Mouse (Mus musculus) neural tube, embryonic 11.5 days (tissue): Measurements from ENCODE around the gene Spice1. TPM values are rescaled to one million over a fixed set of nuclear protein-coding genes. Genes with fewer than 3 reads are reported as not detected.

ENCODE experiments used
- ATAC-seq: fragments of 200-750 bp; cut with Nextera tagmentation; 2 replicates; pipeline ENCODE4 v1.8.0; 2017; ENCODE audit warnings: moderate number of reproducible peaks, mild to moderate bottlenecking, moderate TSS enrichment, moderate library complexity; ENCODE audit not compliant: insufficient read depth, low FRiP score, low TSS enrichment
- DNase-seq: peaks from one replicate; pipeline ENCODE4 v3.0.0-alpha.2; 2015; ENCODE audit warnings: low spot score
- H3K27ac ChIP-seq: fragments of 300-500 bp; sonication (generic); 2 replicates; pipeline ENCODE4 v1.5.1; 2014; ENCODE audit warnings: low read depth, mild to moderate bottlenecking, low read length
- H3K27me3 ChIP-seq: fragments of 300-500 bp; sonication (generic); 2 replicates; pipeline ENCODE4 v1.6.1; 2014; ENCODE audit warnings: mild to moderate bottlenecking, low read length, mixed read lengths; ENCODE audit not compliant: control insufficient read depth, insufficient read depth
- H3K36me3 ChIP-seq: fragments of 300-500 bp; sonication (generic); 2 replicates; pipeline ENCODE4 v1.6.1; 2014; ENCODE audit warnings: mild to moderate bottlenecking, low read length, moderate library complexity, mixed read lengths; ENCODE audit not compliant: control insufficient read depth, insufficient read depth
- H3K4me1 ChIP-seq: fragments of 300-500 bp; sonication (generic); 2 replicates; pipeline ENCODE4 v1.6.1; 2014; ENCODE audit warnings: low read length, mixed read lengths; ENCODE audit not compliant: control insufficient read depth, insufficient read depth
- H3K4me2 ChIP-seq: fragments of 300-500 bp; sonication (generic); 2 replicates; pipeline ENCODE4 v1.6.1; 2014; ENCODE audit warnings: low read depth, mild to moderate bottlenecking, moderate library complexity
- H3K4me3 ChIP-seq: fragments of 300-500 bp; sonication (generic); 2 replicates; pipeline ENCODE4 v1.5.1; 2014; ENCODE audit warnings: low read depth, low read length
- H3K9ac ChIP-seq: fragments of 300-500 bp; sonication (generic); 2 replicates; pipeline ENCODE4 v1.6.1; 2014; ENCODE audit warnings: mild to moderate bottlenecking, low read length
- H3K9me3 ChIP-seq: fragments of 300-500 bp; sonication (generic); 2 replicates; pipeline ENCODE4 v1.6.1; 2016; ENCODE audit warnings: low read length; ENCODE audit not compliant: control insufficient read depth
- WGBS: fragments of 180-500 bp; shearing (Covaris S2); extraction: QIAGEN DNeasy Blood & Tissue Kit; methylation state at CpG from one replicate; pipeline ENCODE4 v1.1.7; 2014; 5-methylcytosine and 5-hydroxymethylcytosine counted together
- polyA plus RNA-seq: library from polyadenylated mRNA; unstranded; fragments of >200 nt; fragmentation: Nextera tagmentation; extraction: Ambion mirVana; gene quantifications from 2 replicates; pipeline ENCODE4 v1.2.1, GENCODE M21; 2014

The Spice1 gene
- polyA plus RNA-seq, 1 experiment from 2014 or later, result 29.9 TPM

DNA sequence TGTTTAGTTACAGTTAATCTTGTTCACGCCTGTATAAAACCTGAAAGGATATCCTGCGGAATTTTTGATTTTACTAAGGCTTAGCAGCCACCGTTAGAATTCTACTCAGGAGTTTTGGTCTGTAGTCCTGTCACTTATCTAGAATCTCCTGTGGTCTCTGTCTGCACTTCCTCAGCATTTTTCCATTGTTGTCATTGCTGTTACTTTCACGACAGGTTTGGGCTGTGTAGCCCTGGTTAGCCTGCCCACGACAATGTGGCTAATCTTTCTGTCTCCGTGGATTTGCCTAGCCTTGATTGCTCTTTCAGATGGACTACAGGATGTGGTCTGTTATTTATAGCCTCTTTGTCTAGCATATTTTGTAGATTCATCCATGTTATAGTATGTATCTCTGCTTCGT is 9.4 kb downstream of the Spice1 start:
- DNase-seq (no peak), ATAC-seq (no peak)
- H3K36me3 ChIP-seq, result no peaks in the 10 kb centered on the region
- H3K9me3 ChIP-seq, result no peaks in the 10 kb centered on the region
- no peaks in the 10 kb centered on the region for H3K4me1 ChIP-seq
- H3K4me3 ChIP-seq, result no peak overlapping the region
- no peak overlapping the region for H3K4me2 ChIP-seq
- 82% methylated on average over 7 of the region's 7 CpGs for WGBS
- H3K27me3 ChIP-seq, result no peaks in the 10 kb centered on the region
- H3K27ac ChIP-seq, result no peak overlapping the region
- H3K9ac ChIP-seq, result no peak overlapping the region

DNA sequence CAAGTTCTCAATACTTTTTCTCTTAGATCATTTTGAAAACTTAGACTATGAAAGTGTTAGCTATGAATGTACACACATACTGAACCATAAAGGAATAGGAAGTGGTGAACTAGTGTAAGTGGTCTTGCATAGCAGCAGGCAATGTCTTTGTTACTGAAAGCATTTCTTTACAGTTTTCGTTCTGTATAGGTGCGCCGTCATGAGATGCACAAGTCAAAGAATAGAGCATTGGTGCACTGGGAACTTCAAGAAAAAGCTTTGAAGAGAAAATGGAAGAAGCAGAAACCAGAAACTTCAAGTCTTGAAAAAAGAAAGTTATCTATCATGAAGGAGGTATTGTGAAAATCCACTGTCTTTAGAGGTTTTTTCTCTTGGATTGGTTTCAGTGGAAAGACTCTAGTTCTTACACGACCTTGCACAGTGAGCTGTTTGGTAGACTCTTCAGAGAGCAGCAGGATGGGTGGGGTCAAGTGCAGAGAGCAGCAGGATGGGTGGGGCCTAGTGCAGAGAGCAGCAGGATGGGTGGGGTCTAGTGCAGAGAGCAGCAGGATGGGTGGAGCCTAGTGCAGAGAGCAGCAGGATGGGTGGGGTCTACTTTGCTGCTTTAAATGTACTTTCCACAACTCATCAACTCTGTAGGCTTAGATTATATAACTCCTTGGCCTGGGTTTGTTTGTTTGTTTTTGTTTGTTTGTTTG is 10.8 kb downstream of the Spice1 start:
- 80% methylated on average over 4 of the region's 4 CpGs for WGBS
- no peak overlapping the region for H3K4me3 ChIP-seq
- H3K9ac ChIP-seq, result no peak overlapping the region
- DNase-seq (peak; percentile 19), ATAC-seq (no peak)
- H3K27me3 ChIP-seq, result no peaks in the 10 kb centered on the region
- H3K4me1 ChIP-seq, result no peaks in the 10 kb centered on the region
- H3K4me2 ChIP-seq, result no peak overlapping the region
- H3K9me3 ChIP-seq, result no peaks in the 10 kb centered on the region
- no peaks in the 10 kb centered on the region for H3K36me3 ChIP-seq
- no peak overlapping the region for H3K27ac ChIP-seq

DNA sequence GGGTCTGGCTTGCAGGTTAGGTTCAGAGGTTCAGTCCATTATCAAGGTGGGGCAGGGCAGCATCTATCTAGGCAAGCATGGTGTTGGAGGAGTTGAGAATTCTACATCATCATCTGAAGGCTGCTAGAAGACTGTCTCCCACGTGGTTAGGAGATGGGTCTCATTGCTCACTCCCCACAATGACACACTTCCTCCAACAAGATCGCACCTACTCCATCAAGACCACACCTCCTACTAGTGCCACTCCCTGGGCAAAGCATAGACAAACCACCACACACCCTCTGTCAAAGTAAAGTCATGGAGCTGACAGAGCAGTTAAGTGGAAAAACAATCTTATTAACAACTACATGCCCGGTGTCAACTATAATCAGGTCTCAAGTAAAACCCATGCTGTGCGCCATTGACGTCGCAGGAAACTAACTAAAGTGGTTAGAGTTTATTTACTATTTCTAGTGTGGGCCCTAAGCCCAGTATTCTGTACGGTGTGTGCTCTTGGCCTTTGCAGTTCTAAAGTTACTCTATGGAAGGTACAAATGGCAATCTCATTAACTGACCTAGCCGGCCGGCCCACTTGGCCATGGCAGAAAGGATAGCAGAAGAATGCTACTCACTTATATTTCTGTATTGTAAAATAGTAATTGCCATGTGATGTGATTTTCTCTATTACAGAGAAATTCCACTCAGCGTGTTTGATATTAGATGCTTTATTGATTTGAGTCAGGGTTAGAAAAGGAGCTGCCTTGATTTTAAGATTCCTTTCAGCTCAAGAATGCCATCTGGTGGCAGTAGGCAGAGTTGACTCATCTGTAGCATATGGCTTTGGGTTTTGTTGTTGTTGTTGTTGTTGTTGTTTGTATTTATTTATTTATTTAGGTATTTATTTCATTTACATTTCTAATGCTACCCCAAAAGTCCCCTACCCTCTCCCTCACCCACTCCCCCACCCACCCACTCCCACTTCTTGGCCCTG is 15.3 kb downstream of the Spice1 start:
- ATAC-seq (no peak), DNase-seq (no peak)
- H3K9ac ChIP-seq, result no peak overlapping the region
- no peak overlapping the region for H3K27ac ChIP-seq
- H3K4me3 ChIP-seq, result no peak overlapping the region
- no peaks in the 10 kb centered on the region for H3K9me3 ChIP-seq
- H3K4me2 ChIP-seq, result no peak overlapping the region
- WGBS, result 86% methylated on average over 10 of the region's 10 CpGs
- H3K4me1 ChIP-seq, result no peaks in the 10 kb centered on the region
- H3K27me3 ChIP-seq, result no peaks in the 10 kb centered on the region
- H3K36me3 ChIP-seq, result no peaks in the 10 kb centered on the region

DNA sequence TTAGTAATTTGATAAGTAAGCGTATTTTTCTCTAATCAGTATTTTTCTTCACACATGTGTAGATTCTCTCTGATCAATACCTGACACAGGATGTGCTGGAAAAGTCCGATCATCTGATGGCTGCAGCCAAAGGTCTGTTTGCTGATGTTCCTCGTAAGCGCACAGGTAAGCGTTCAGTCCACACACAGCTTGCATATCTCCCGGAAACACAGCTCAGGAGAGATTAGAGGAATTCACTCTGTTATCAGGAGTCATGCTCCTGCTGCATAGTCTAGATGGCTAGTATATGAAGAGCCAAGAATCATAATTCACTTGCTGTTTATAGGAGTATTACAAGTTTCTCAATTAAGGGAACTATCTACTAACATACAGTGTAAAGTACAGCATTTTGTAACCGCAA is 18.6 kb downstream of the Spice1 start:
- Histone ChIP-seq H3K4me1 (no peaks in the 10 kb centered on the region), H3K27me3 (no peaks in the 10 kb centered on the region), H3K27ac (no peak overlapping the region), H3K36me3 (no peaks in the 10 kb centered on the region), H3K4me3 (no peak overlapping the region), H3K4me2 (no peak overlapping the region), H3K9ac (no peak overlapping the region), H3K9me3 (no peaks in the 10 kb centered on the region)
- DNase-seq (no peak), ATAC-seq (no peak)
- 96% methylated on average over 7 of the region's 7 CpGs for WGBS

DNA sequence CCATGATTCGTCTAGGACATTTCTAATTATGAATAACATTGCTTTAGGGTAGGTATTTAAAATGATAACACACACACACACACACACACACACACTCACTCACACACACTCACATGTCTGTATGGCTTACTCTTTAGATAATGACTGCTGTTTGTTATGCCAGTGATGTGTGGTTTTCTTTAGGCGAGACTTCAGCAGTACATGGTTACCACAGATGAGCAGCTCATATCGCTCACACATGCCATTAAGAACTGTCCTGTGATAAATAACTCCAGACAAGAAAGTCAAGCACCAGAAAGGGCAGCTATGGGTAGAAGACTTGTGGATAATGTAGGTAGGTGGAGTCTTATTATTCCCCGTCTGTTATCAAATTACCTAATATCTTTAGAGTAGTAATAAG is 28.5 kb downstream of the Spice1 start:
- H3K4me3 ChIP-seq, result no peak overlapping the region
- H3K27ac ChIP-seq, result no peak overlapping the region
- no peaks in the 10 kb centered on the region for H3K4me1 ChIP-seq
- H3K36me3 ChIP-seq, result peaks cover 4% of the 10 kb centered on the region
- no peak for ATAC-seq
- 93% methylated on average over 4 of the region's 4 CpGs for WGBS
- H3K4me2 ChIP-seq, result no peak overlapping the region
- H3K9ac ChIP-seq, result no peak overlapping the region
- no peak for DNase-seq
- no peaks in the 10 kb centered on the region for H3K9me3 ChIP-seq
- H3K27me3 ChIP-seq, result no peaks in the 10 kb centered on the region

DNA sequence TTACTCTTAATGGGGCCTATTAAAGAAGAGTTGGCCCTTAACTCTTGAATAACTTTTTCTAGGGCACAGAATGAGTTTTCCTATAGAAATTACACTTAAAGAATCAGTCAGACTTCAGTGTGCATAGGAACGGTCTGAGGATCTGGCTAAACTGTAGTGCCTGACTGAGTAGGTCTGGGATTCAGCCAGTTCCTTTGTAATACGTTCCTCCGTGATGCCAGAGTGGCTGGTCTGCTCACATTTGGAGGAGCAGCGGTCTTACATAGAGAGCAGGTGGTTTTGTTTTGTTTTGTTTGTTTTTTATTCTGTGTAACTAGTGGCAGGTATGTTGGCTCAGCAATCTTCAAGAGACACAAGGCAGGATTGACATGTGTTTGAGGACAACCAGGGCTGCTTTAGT is 33.1 kb downstream of the Spice1 start:
- DNase-seq (no peak), ATAC-seq (no peak)
- peaks cover 2% of the 10 kb centered on the region; the same call in 1 of the 2 replicates for H3K36me3 ChIP-seq
- WGBS, result 72% methylated on average over 4 of the region's 4 CpGs
- H3K4me1 ChIP-seq, result peaks cover 3% of the 10 kb centered on the region; the same call in 1 of the 2 replicates
- H3K9me3 ChIP-seq, result no peaks in the 10 kb centered on the region
- no peak overlapping the region for H3K27ac ChIP-seq
- H3K9ac ChIP-seq, result no peak overlapping the region
- no peak overlapping the region for H3K4me3 ChIP-seq
- H3K4me2 ChIP-seq, result no peak overlapping the region
- no peaks in the 10 kb centered on the region for H3K27me3 ChIP-seq

DNA sequence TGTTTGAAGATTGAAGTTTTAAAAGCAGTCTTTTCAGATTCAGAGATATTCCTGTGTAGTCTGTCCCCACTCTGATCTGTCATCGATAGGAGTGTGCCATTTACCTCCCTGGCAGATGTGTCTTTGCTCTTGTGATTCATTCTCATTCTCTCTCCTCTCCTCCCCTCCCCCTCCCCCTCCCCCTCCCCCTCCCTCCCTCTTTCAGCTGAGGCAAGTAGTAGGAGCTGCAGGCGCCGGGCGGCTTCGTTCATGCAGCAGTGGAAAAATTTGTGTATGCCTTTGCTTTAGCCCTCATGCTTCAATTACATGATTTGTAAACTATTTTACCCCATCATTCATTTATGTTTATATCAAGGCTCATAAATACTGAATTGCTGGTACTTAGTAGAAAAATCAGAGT is 34.7 kb downstream of the Spice1 start:
- 16% methylated on average over 3 of the region's 5 CpGs for WGBS
- DNase-seq (no peak), ATAC-seq (no peak)
- Histone ChIP-seq H3K27ac (no peak overlapping the region), H3K4me1 (peaks cover 3% of the 10 kb centered on the region; the same call in 1 of the 2 replicates), H3K4me3 (no peak overlapping the region), H3K9me3 (no peaks in the 10 kb centered on the region), H3K9ac (no peak overlapping the region), H3K36me3 (peaks cover 2% of the 10 kb centered on the region; the same call in 1 of the 2 replicates), H3K27me3 (no peaks in the 10 kb centered on the region), H3K4me2 (no peak overlapping the region)

DNA sequence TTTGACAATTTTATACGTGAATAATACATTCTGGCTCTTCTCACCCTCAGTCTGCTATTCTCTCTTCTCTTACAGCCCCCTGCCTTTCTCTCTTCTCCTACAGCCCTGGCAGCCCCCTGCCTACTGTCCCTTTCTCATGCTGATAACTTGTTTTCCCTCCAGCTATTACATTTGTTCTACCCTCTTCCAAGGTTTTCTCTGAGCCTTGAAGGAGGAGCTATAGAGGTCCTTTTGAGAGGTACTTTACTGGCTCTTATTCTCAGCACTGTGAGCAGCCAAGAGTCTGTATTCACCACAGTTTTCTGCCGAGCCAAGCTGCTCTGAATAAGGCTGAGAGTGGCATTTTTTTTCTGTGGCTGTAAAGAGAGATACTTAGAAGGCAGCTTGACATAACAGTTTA is 36.6 kb downstream of the Spice1 start:
- H3K4me2 ChIP-seq, result no peak overlapping the region
- no peak overlapping the region for H3K4me3 ChIP-seq
- H3K9ac ChIP-seq, result no peak overlapping the region
- no peak overlapping the region for H3K27ac ChIP-seq
- no peaks in the 10 kb centered on the region for H3K27me3 ChIP-seq
- H3K9me3 ChIP-seq, result no peaks in the 10 kb centered on the region
- ATAC-seq, result no peak
- DNase-seq, result no peak
- 25% methylated on average over 2 of the region's 2 CpGs for WGBS
- peaks cover 2% of the 10 kb centered on the region; the same call in 1 of the 2 replicates for H3K36me3 ChIP-seq
- peaks cover 3% of the 10 kb centered on the region; the same call in 1 of the 2 replicates for H3K4me1 ChIP-seq
